Mouse (Mus musculus) midbrain, embryonic 11.5 days (tissue): Measurements from ENCODE around the gene Josd1. TPM values are rescaled to one million over a fixed set of nuclear protein-coding genes. Genes with fewer than 3 reads are reported as not detected.
A peak's percentile ranks its signal among the peaks of the same experiment; 100 is the strongest.
"Not testable (repeated sequence)": the region's sequence is repeated elsewhere in the genome, so short reads cannot be mapped to it uniquely, and the experiment has no call there.

Experiments used
- ATAC-seq: fragments of 200-750 bp; cut with Nextera tagmentation; 2 replicates; pipeline ENCODE4 v1.8.0; 2017; ENCODE audit warnings: moderate TSS enrichment, moderate library complexity; ENCODE audit not compliant: low FRiP score
- DNase-seq: peaks from one replicate; pipeline ENCODE4 v3.0.0; 2015; ENCODE audit warnings: low spot score; ENCODE audit errors: missing footprints
- H3K27ac ChIP-seq: fragments of 300-500 bp; sonication (generic); 2 replicates; pipeline ENCODE4 v1.5.1; 2014; ENCODE audit warnings: low read depth, low read length
- H3K27me3 ChIP-seq: fragments of 300-500 bp; sonication (generic); 2 replicates; pipeline ENCODE4 v1.6.1; 2014; ENCODE audit warnings: mild to moderate bottlenecking, low read length, moderate library complexity, mixed read lengths; ENCODE audit not compliant: control insufficient read depth, insufficient read depth
- H3K36me3 ChIP-seq: fragments of 300-500 bp; sonication (generic); 2 replicates; pipeline ENCODE4 v1.6.1; 2014; ENCODE audit warnings: mild to moderate bottlenecking, low read length, moderate library complexity, mixed read lengths; ENCODE audit not compliant: control insufficient read depth, insufficient read depth
- H3K4me1 ChIP-seq: fragments of 300-500 bp; sonication (generic); 2 replicates; pipeline ENCODE4 v1.6.1; 2014; ENCODE audit warnings: low read length; ENCODE audit not compliant: control insufficient read depth, insufficient read depth
- H3K4me2 ChIP-seq: fragments of 300-500 bp; sonication (generic); 2 replicates; pipeline ENCODE4 v1.6.1; 2014; ENCODE audit warnings: mild to moderate bottlenecking, moderate library complexity
- H3K4me3 ChIP-seq: fragments of 300-500 bp; sonication (generic); 2 replicates; pipeline ENCODE4 v1.5.1; 2014; ENCODE audit warnings: low read depth, low read length
- H3K9ac ChIP-seq: fragments of 300-500 bp; sonication (generic); 2 replicates; pipeline ENCODE4 v1.6.1; 2014; ENCODE audit warnings: low read length
- H3K9me3 ChIP-seq: fragments of 300-500 bp; sonication (generic); 2 replicates; pipeline ENCODE4 v1.6.1; 2016; ENCODE audit warnings: low read length; ENCODE audit not compliant: control insufficient read depth
- WGBS: fragments of 180-500 bp; shearing (Covaris S2); extraction: QIAGEN DNeasy Blood & Tissue Kit; methylation state at CpG from one replicate; pipeline ENCODE4 v1.1.7; 2014; 5-methylcytosine and 5-hydroxymethylcytosine counted together
- polyA plus RNA-seq: library from polyadenylated mRNA; unstranded; fragments of >200 nt; fragmentation: Nextera tagmentation; extraction: Ambion mirVana; gene quantifications from 2 replicates; pipeline ENCODE4 v1.2.1, GENCODE M21; 2014

Gene Josd1
- polyA plus RNA-seq, 1 experiment from 2014 or later = 14.0 TPM

- ATAC-seq (no peak), DNase-seq (no peak)
- H3K27me3 ChIP-seq = no peaks in the 10 kb centered on the region
- no peaks in the 10 kb centered on the region for H3K9me3 ChIP-seq
- WGBS = 91% methylated on average over 2 of the region's 2 CpGs
- H3K4me2 ChIP-seq = no peak overlapping the region
- H3K27ac ChIP-seq = no peak overlapping the region
- no peak overlapping the region for H3K9ac ChIP-seq
- H3K36me3 ChIP-seq = peaks cover 13% of the 10 kb centered on the region; the same call in 1 of the 2 replicates
- H3K4me3 ChIP-seq = no peak overlapping the region
- no peaks in the 10 kb centered on the region for H3K4me1 ChIP-seq
Measured at GRCm38 (mm10) chr15:79677936-79678335, 9.8 kb downstream of the Josd1 start.

- 93% methylated on average over 11 of the region's 11 CpGs for WGBS
- not testable (repeated sequence) for DNase-seq, H3K4me1 ChIP-seq, ATAC-seq, H3K27me3 ChIP-seq, H3K27ac ChIP-seq, H3K9me3 ChIP-seq, H3K9ac ChIP-seq
- peak overlapping the region; percentile 93; the same call in 1 of the 2 replicates for H3K4me3 ChIP-seq
- H3K36me3 ChIP-seq = peaks cover 17% of the 10 kb centered on the region; the same call in 1 of the 2 replicates
- peak overlapping the region; percentile 68; the same call in 1 of the 2 replicates for H3K4me2 ChIP-seq
Measured at GRCm38 (mm10) chr15:79671828-79672348, 15.8 kb downstream of the Josd1 start.

GRCm38 (mm10) chr15:79670972-79671299 is 16.8 kb downstream of the Josd1 start:
- ATAC-seq (peak; percentile 68), DNase-seq (no peak)
- Histone ChIP-seq H3K4me1 (peaks cover 5% of the 10 kb centered on the region), H3K4me2 (peak overlapping the region; percentile 68), H3K9me3 (no peaks in the 10 kb centered on the region), H3K36me3 (peaks cover 17% of the 10 kb centered on the region; the same call in 1 of the 2 replicates), H3K4me3 (peak overlapping the region; percentile 93), H3K27ac (0 out of 2 replicates have a peak overlapping the region, but pooled peaks have one; percentile 41), H3K9ac (peak overlapping the region; percentile 82), H3K27me3 (no peaks in the 10 kb centered on the region)
- under 1% methylated on average over 36 of the region's 37 CpGs for WGBS

GRCm38 (mm10) chr15:79670249-79670971 is 17.3 kb downstream of the Josd1 start, which contains the start of gene Tomm22:
TSS of gene Tomm22 (plus strand) at chr15:79670861.
- Histone ChIP-seq H3K27me3 (no peaks in the 10 kb centered on the region), H3K4me3 (peak within 1 kb of the TSS; percentile 93), H3K9ac (peak within 1 kb of the TSS; percentile 82), H3K27ac (0 out of 2 replicates have a peak within 1 kb of the TSS, but pooled peaks have one; percentile 41), H3K4me2 (peak within 1 kb of the TSS; percentile 68), H3K4me1 (peaks cover 5% of the 10 kb centered on the region), H3K36me3 (peaks cover 16% of the 10 kb centered on the region; the same call in 1 of the 2 replicates), H3K9me3 (no peaks in the 10 kb centered on the region)
- WGBS = 20% methylated on average over 32 of the region's 33 CpGs
- ATAC-seq (peak; percentile 97), DNase-seq (peak; percentile 97)

GRCm38 (mm10) chr15:79669195-79669594 is 18.5 kb downstream of the Josd1 start:
- no peak overlapping the region for H3K4me2 ChIP-seq
- ATAC-seq = no peak
- no peaks in the 10 kb centered on the region for H3K9me3 ChIP-seq
- H3K4me3 ChIP-seq = no peak overlapping the region
- H3K36me3 ChIP-seq = peaks cover 6% of the 10 kb centered on the region; the same call in 1 of the 2 replicates
- DNase-seq = no peak
- H3K27me3 ChIP-seq = no peaks in the 10 kb centered on the region
- 75% methylated on average over 10 of the region's 10 CpGs for WGBS
- H3K9ac ChIP-seq = no peak overlapping the region
- H3K27ac ChIP-seq = no peak overlapping the region
- H3K4me1 ChIP-seq = peaks cover 5% of the 10 kb centered on the region

- DNase-seq = no peak
- Histone ChIP-seq H3K36me3 (peaks cover 8% of the 10 kb centered on the region; the same call in 1 of the 2 replicates), H3K4me3 (no peak overlapping the region), H3K9me3 (no peaks in the 10 kb centered on the region), H3K27ac (no peak overlapping the region), H3K4me1 (peaks cover 3% of the 10 kb centered on the region; the same call in 1 of the 2 replicates), H3K4me2 (no peak overlapping the region), H3K9ac (no peak overlapping the region), H3K27me3 (no peaks in the 10 kb centered on the region)
- ATAC-seq = no peak
- 91% methylated on average over 8 of the region's 8 CpGs for WGBS
Measured at GRCm38 (mm10) chr15:79664666-79665065, 23.1 kb downstream of the Josd1 start.

GRCm38 (mm10) chr15:79661852-79662251 is 25.9 kb downstream of the Josd1 start:
- no peak overlapping the region for H3K4me2 ChIP-seq
- no peak for ATAC-seq
- H3K27me3 ChIP-seq = no peaks in the 10 kb centered on the region
- DNase-seq = no peak
- no peak overlapping the region for H3K27ac ChIP-seq
- H3K4me3 ChIP-seq = no peak overlapping the region
- WGBS = 72% methylated on average over 4 of the region's 4 CpGs
- H3K36me3 ChIP-seq = peaks cover 4% of the 10 kb centered on the region; the same call in 1 of the 2 replicates
- no peaks in the 10 kb centered on the region for H3K9me3 ChIP-seq
- no peak overlapping the region for H3K9ac ChIP-seq
- H3K4me1 ChIP-seq = peaks cover 5% of the 10 kb centered on the region; the same call in 1 of the 2 replicates

GRCm38 (mm10) chr15:79658531-79659375 is 29.0 kb downstream of the Josd1 start, which contains the start of the genes Fam227a and Cby1:
TSS of gene Fam227a (minus strand) at chr15:79658956.
TSS of gene Cby1 (plus strand) at chr15:79659199.
- Histone ChIP-seq H3K27me3 (no peaks in the 10 kb centered on the region), H3K27ac (peak within 1 kb of the TSS; percentile 96), H3K36me3 (0 out of 2 replicates have a peak, but pooled peaks cover 4% of the 10 kb centered on the region), H3K4me2 (peak within 1 kb of the TSS; percentile 77), H3K4me3 (peak within 1 kb of the TSS; percentile 79), H3K9ac (peak within 1 kb of the TSS; percentile 90), H3K9me3 (no peaks in the 10 kb centered on the region), H3K4me1 (peaks cover 5% of the 10 kb centered on the region; the same call in 1 of the 2 replicates)
- DNase-seq (peak; percentile 100), ATAC-seq (peak; percentile 89)
- WGBS = under 1% methylated on average over 55 of the region's 55 CpGs
